Mouse (Mus musculus) brown adipose tissue, adult 24 weeks (tissue): ENCODE measurements around the gene Vps53. TPM values are rescaled to one million over a fixed set of nuclear protein-coding genes. Genes with fewer than 3 reads are reported as not detected.
"Not testable (repeated sequence)": the region's sequence is repeated elsewhere in the genome, so short reads cannot be mapped to it uniquely, and the experiment has no call there.

Experiments used
- H3K27ac ChIP-seq: fragments of 200-500 bp; replicated peaks from 2 replicates; pipeline ENCODE4 v1.5.1; 2012; ENCODE audit warnings: low read depth, mild to moderate bottlenecking, low read length
- H3K4me1 ChIP-seq: fragments of 200-500 bp; 2 replicates; pipeline ENCODE4 v1.6.1; 2012; ENCODE audit warnings: low read length, mixed read lengths; ENCODE audit not compliant: control insufficient read depth, insufficient read depth, insufficient read length
- H3K4me3 ChIP-seq: fragments of 200-500 bp; 2 replicates; pipeline ENCODE4 v1.5.1; 2012; ENCODE audit warnings: low read depth, mild to moderate bottlenecking, low read length, moderate library complexity; ENCODE audit not compliant: insufficient read depth
- polyA plus RNA-seq: library from polyadenylated mRNA; stranded (reverse); fragments of >200 nt; gene quantifications from 2 replicates; pipeline ENCODE4 v1.2.4, GENCODE M21; 2012; ENCODE audit not compliant: missing spikeins, insufficient read depth, insufficient read length

The Vps53 gene
- polyA plus RNA-seq = 21.9 and 22.2 TPM in 2 replicates

DNA sequence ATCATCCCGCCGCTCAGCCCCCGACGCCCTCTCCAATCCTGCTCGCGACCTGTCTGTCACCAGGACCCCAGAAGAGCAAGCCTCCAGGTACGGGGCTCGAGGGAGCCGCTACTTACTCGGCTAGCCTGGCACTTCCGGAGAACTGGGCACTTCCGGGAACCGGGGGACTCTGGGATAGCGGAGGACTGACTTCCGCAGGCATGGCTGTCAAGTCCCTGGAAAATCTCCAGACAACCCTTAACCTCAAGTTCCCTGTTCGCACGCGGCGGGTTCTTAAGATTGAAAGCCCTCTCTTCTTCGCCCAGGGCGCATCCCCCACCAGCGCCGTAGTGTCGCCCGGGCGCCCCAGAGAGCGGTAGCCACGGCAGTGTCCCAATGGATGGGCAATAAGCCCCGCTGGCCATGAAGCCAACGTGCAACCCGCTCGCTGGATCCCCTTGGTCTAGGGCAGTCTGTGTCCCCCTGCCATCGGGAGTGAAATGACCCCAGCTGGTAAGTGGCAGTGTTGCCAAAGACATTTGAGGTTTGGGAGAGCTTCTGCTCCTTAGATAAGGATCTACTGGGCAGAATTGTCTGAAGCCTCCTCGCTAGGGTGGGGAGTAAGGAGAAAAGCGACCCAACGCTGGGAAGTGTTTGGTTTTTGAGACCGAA is at the start of gene Vps53, which contains the start of gene Fam57a:
TSS of gene Vps53 (minus strand) at position 153 of the 651 bp plus-strand sequence.
TSS of gene Fam57a (plus strand) at position 177 of the 651 bp plus-strand sequence.
- H3K4me3 ChIP-seq = peak within 1 kb of the TSS; percentile 90
- H3K27ac ChIP-seq = peak within 1 kb of the TSS; percentile 67
- H3K4me1 ChIP-seq = peaks cover 5% of the 10 kb centered on the region; the same call in 1 of the 2 replicates

DNA sequence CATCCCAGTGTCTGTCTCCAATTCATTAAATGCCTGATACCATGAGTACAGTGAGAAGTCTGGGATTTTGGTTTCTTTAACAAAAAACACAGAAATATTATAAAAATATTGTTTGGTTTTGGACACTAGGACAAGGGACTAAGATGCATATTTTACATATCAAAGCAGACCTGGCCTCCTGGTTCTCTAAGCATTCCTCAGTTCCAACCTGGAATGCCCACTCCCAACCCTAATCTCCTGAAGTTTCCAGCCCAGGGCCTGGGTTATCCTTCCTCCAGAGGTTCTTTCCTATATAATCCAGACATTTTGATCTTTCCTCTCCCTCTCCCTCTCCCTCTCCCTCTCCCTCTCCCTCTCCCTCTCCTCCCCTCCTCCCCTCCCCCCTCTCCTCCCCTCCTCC is 45.6 kb upstream of the Vps53 start:
- H3K4me3 ChIP-seq = no peak overlapping the region
- H3K4me1 ChIP-seq = no peaks in the 10 kb centered on the region
- no peak overlapping the region for H3K27ac ChIP-seq

DNA sequence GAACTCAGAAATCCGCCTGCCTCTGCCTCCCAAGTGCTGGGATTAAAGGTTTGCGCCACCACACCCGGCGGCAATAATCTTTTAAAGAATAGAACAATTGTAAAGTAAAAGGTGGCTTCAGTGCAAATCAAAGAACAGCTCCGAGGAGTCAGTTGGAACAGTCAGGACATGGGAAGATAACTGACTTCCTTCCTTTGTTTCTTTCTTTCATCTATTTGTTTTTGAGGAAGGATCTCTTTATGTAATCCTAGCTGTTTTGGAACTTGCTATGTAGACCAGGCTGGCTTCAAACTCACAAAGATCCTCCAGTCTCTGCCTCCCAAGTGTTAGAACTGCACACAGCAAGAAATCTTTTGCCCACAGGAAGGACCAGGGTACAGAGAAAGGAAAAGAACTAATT is 45.2 kb upstream of the Vps53 start:
- no peak overlapping the region for H3K4me3 ChIP-seq
- no peaks in the 10 kb centered on the region for H3K4me1 ChIP-seq
- no peak overlapping the region for H3K27ac ChIP-seq

DNA sequence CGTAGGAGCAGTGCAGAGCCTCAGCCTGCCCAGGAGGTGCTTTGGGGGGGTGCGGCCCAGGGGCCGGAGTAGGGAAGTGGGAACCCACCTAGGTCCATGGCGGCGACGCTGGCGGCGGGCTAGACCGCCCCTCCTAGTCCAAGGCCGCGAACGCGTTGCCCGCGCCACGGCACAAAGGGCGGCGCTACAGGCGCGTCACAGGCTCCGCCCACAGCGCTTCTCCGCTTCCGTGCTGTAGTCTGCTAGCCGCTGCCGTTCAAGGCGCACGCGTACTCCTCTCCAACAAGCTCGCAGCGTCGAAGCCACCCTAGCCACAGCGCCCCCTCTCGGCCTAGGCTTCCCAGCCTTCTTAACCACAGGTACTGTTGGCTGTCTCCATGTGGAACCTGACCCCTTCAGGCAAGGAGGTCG is 37.9 kb upstream of the Vps53 start, which contains the start of the genes Dbil5 and Gemin4:
TSS of gene Dbil5 (plus strand) at position 219 of the 411 bp plus-strand sequence.
TSS of gene Gemin4 (minus strand) at position 275 of the 411 bp plus-strand sequence.
- Histone ChIP-seq H3K4me3 (peak within 1 kb of the TSS; percentile 76), H3K4me1 (no peaks in the 10 kb centered on the region), H3K27ac (peak within 1 kb of the TSS; percentile 79)

DNA sequence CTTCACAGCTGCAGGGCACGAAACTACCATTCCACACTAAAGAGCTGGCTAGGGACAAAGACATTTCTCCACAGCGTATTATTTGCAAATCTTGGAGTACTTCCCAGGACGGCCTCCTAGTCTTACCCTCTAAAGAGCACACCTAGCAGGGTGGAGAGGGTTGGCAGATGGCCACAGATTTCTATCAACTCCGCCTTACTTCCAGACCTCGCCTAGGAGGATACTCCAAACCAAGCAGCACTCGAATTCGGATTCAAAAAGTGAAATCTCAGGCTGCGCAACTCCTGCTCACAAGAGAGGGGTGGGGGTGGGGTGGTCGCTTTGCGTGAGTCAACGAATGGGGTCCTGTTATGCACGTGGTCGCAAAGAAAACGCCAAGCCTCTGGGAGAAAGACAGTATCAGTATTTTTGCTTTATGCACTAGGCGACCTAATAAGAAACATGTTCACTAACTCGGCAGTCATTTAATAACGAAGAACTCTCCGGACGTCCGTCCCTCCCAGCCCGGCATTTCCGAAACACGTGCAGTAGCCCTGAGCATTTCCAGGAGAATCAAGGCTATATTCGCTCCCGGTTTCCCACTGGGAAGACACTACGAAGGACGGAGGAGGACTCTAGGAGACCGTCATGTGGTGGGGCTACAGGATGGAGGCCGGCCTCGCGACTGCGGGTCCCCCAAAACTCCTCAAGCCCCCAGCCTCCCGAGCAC is 37.4 kb upstream of the Vps53 start:
- Histone ChIP-seq H3K4me1 (peaks cover 3% of the 10 kb centered on the region; the same call in 1 of the 2 replicates), H3K27ac (peak overlapping the region; percentile 79), H3K4me3 (peak overlapping the region; percentile 76)

DNA sequence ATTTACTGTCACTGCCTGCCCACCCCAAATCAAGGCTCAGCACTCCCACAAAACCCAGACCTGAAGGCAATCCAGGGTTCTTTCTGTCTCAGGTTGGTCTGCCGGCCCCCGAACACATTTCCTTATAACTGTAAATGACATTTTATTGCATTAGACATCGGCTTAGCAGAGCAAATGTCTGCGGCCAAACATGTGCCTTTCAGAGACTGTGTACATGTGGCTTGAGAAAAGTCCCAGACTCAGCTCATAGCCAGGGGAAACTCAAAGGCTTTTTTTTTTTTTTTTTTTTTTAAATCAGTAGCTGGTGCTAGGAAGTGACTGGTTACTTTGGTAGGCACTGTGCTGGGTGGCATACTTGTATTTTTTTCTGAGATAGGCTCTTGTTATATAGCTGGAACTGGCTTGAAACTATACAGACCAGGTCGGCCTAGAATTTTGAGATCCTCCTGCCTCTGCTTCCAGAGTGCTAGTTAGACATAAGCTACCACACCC is 36.6 kb upstream of the Vps53 start:
- H3K27ac ChIP-seq = no peak overlapping the region
- peaks cover 4% of the 10 kb centered on the region; the same call in 1 of the 2 replicates for H3K4me1 ChIP-seq
- H3K4me3 ChIP-seq = no peak overlapping the region

DNA sequence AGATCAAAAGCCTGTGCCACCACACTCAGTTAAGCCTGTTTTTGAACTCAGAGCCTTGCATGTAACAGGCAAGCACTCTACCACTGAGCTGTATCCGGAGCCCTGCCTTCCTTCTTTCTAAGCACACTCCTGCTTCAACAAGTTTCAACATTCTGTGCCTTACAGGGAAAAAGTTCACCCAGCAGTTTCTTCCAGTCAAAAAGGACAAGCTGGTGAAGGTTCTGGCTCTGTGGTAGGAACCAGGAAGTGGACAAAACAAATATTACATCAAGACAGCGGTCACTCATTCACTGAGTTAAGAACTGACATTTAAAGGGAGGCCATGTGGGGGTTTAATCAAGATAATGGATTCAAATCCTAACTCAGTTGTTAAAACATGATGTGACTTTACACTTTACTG is 35.6 kb upstream of the Vps53 start:
- H3K4me1 ChIP-seq = peaks cover 4% of the 10 kb centered on the region; the same call in 1 of the 2 replicates
- H3K4me3 ChIP-seq = no peak overlapping the region
- H3K27ac ChIP-seq = no peak overlapping the region

DNA sequence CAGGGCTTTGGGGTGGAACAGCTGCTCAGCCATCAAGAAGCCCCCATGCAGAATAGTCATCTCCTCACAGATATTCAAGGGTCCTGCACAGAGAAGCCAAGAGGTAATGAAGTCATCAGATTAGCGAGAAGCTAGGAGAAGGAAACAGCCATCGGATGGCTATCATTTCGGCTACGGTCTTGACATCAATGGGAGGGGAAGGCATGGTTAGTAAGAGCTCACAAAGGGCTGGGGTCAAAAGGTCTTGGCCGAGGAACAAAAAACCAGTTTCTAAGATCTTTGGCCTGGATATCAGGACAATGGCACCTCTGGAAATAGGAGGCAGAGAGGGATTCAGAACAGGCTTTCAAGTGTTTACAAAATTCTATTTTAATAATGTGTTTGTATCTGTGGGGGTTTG is 34.4 kb upstream of the Vps53 start:
- H3K4me1 ChIP-seq = peaks cover 4% of the 10 kb centered on the region; the same call in 1 of the 2 replicates
- H3K27ac ChIP-seq = no peak overlapping the region
- H3K4me3 ChIP-seq = no peak overlapping the region

DNA sequence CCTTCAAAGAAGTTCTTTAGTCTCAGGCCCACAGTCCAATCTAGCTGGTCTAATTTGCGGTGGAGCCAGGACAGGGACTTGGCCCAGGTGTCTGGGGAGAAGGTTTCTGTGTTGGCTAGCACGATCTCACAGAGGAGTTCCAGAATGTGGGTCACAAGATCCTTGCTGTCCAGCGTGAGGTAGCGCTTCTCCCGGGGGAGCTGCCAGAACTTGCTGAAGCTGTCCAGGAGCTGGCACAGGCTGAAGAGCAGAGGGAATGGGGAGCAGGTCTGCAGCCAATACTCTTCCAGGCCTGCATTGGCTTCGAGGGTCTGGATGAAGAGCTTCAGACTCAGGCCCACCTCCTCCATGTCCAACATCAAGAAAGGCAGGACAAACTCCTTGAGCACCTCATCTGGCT is 32.1 kb upstream of the Vps53 start:
- not testable (repeated sequence) for H3K4me3 ChIP-seq, H3K4me1 ChIP-seq, H3K27ac ChIP-seq

DNA sequence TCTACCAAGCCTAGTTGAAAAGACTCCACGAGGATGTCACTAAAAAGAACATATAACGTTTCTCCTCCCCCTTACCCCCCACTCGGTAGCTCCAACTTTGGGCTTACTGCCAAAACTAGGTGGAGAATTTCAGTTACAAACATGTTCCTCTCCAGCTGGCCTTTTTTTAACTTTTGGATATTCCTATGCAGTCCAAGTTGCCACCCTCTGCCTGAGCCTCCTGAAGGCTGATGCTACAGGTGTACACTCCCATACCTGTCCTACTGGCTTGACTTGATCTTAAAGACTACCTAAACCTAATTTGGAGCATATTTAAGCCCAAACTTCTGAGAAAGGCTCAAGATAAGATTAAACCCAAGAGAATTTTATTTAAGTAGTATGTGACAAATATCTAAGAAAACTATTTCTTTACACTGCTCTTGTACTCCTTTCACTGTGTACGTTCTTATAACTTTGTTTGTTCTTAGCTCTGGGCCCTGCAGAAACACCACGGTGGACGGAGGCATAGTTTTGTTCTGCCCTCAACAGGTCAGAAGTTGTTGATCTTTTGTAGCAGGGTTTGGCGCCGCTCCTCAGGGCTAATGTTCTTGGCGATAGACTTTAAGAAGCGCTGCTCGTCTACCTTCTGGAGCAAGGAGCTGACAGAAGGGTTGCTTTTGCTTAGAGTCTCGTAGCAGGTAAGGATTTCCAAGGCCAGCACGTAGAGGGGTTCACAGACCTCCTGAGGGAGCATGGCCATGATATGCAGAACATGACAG is 31.0 kb upstream of the Vps53 start:
- H3K4me3 ChIP-seq = no peak overlapping the region
- H3K27ac ChIP-seq = no peak overlapping the region
- H3K4me1 ChIP-seq = peaks cover 4% of the 10 kb centered on the region; the same call in 1 of the 2 replicates

DNA sequence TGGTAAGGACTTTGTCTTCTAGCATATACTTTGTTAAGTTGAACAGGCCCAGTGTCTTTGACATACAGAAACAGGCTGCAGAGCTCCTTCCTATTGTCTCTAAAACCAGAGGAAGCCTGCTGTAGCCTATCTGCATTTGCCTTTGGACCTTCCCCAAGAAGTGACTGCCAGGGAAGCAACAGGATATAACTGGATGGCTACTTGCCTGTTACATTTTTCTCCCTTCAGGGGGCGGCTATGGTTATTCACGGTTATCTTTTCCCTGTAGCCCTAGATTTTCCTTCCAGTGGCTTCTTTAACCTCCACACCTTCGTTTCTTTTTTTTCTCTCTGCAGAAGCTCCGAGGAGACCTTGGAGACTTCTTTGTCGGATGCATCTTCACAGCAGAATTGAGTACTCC is 27.3 kb upstream of the Vps53 start:
- Histone ChIP-seq H3K4me3 (no peak overlapping the region), H3K27ac (no peak overlapping the region), H3K4me1 (no peaks in the 10 kb centered on the region)

DNA sequence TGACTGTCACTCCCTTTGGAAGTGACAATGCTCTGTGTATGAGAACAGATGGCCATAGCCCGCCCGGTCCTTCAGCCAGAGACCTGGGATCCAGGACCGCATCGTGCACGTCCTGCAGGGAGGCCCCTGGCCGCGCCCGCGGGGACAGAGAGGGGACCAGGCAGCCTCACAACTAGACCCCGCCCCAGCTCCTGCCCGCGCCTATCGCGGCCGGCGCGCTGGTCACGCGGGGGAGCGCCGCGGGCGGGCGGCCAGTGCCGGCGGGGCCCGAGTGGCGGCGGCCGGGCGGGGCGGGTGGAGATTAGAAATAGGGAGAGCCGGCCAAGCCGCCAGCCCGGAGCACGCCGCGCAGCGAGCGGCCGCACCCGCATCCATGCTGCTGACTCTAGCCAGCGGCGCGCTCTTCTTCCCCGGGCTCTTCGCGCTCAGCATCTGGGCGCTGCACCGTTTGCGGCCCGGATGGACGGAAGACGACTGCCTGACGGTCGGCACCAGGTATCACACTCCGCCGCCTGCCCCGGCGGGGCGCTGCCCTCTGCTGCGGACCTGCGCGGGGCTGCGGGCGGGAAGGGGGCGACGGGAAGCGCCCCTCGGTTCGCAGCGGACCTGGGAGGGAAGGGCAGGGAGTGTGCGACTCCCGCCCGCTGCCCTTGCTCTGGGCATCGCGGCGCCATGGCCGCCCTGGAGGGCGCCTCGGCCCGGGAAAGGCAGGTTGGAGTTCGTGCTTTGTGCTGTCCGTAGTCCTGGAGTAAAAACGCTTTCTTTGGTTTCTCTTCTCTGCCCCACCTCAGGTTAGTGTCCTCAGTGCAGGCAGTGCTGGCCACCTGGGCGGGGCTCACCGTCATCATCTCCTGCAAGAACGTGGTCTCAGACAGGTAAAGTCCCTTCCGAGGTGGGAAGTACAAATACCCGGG is 22.6 kb upstream of the Vps53 start:
- Histone ChIP-seq H3K4me3 (peak overlapping the region; percentile 85), H3K27ac (0 out of 2 replicates have a peak overlapping the region, but pooled peaks have one; percentile 19), H3K4me1 (no peaks in the 10 kb centered on the region)

DNA sequence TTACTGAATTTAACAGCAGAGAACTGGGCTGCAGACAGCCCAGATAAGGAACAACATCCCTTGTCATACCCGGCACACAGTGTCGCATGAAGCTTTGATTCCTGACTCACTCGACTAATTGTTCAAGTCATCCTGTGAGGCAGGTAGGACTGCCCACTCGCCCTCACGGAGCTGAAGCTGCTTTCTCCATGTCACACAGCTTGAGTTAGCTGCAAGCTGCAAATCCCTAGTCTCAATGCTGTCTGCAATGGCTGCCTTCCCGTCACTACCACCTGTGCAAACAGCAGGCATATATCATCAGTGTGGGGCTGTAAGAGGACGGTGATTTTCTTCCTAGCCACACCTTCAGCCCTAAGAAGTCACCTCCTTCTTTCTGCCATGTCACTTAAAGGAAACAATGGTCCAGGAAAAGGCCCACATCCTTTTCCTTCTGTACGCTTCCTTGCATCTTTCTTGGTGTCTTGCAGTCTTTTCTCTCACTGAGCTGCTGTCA is 17.6 kb upstream of the Vps53 start:
- H3K4me1 ChIP-seq = no peaks in the 10 kb centered on the region
- H3K27ac ChIP-seq = no peak overlapping the region
- H3K4me3 ChIP-seq = no peak overlapping the region
